Mouse (Mus musculus) heart, adult 9 months (tissue): ENCODE measurements at regions not wholly inside any gene's neighbourhood (a gene's known extent, or its start where the extent isn't known, plus 50 kb on each side); places are given as distances from the start of the nearest gene placed in this dataset.

Experiments
- DNase-seq, 2 experiments: peaks; one replicate each; pipeline ENCODE4 v3.0.0; 2022; ENCODE audit warnings: low spot score in 2 of 2

DNA sequence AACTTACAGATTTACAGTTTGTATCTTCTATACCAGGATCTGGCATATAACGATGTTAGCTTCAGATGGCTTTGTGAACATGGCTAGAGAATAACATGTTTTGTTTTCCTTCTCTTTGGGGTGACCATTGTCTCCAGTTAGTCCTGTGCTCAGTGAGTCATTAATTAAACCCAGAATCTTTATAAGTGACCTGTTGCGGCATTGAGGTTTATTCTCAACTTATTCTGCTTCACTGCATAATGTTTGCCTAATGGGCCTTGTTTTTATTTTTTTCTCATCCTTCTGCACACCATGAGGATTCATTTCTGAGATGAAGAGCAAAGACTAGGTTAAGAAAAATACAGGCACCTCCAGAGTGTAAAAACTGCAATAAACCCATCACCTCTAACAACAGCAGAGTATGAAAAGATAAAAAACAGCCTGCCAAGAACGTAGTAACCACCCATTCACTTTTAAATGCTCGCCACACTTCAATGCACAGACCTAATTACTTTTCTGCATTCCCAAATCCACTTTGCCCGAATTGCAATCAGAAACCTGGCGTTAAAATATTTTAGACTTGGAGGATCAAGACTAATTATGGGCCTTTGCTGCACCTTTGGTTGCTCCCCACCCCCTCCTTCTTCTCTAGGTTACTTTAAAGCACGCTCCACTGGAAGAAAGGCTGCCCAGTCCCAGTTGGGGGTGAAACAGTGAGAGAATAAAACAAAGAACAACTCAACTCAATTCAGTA is 381.5 kb upstream of the Nr2f1 start:
- no peak for DNase-seq

DNA sequence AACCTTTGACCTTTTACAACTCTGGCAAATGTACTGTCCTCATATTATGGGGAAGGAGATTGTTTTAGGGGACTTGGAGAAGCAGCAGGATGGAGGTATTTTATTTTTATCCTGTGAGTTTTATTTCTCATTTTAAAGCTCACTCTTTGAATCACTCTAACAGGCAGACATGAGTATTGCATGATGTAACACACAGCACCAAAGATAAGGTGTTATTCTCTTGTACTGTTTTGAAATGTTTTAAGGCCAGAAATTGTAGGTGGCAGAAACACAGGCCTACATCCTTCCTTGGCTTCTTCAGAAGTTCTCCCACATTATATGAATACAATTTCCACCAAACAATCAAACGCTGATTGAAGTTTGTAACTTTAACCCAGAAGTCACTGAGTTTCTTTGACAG is 377.9 kb upstream of the Nr2f1 start:
- no peak for DNase-seq

DNA sequence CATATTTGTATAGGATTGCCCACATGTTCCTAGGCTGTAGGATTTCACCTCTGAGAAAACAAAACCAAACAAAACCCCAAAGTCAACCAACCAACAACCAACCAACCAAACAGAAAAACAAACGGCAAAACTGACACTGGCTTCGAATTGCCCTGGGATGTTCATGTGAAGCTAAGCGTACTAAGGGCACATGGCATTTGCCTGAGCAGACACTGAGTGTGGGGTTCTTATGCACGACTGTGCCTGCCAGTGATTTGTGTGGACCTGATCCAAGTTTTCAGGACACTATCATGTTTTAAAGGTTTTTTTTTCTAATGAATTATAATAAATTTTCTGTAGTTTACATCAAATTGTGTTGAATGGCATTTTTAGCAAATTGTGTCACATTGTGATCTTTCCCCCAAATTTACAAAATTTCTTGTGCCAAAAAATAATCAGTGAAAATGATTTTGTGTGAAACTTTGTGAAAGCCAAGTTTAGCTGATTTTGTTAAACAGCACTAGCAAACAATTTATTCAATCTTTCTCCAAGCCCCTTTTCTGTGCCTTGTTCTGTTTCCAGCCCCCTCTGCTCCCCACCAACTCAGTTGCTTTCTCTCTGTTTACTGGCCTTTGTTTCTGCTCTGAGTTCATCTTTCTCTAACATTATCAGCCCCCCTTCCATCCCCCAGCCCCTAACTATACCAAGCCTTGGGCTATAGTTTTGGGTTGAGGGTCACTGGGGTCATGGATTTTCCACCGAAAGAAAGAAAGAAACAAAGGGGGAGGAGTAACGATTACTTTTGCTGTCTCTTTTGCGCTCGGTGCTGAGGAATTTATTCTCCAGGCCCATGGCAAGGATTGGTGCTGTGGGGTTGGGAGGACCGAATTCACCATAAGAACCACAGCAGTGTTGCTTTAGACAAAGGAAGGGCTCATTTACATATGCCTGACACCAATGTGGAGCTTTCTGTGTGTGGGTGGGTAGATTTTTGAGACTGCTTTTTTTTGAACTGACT is 377.0 kb upstream of the Nr2f1 start:
- no peak for DNase-seq

GRCm38 (mm10) chr13:78571093-78571492 is 371.5 kb upstream of the Nr2f1 start:
- DNase-seq, result no peak

DNA sequence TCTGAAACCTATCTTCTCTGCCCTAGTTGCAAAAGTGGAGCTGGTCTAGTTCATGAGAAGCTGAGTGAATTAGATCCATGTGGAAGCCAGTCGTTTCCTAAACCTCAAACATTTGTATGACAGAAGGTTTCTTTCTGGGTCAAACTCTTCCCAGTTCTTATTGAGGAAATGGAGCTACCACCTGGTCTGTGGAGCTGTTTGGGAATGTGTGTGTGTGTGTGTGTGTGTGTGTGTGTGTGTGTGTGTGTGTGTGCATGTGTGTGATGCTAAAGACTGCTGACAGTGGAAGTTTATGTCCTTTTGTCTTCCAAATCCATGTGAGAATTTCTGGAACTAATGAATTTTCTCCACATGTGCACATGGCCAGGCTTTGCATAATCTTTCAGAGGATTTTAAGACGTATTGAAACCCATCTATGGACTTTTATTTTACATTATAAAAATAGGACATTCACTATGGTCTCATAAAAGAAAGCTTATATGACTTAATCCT is 324.9 kb upstream of the Nr2f1 start:
- no peak for DNase-seq

GRCm38 (mm10) chr13:78520771-78521170 is 321.2 kb upstream of the Nr2f1 start:
- DNase-seq, result no peak

- DNase-seq, result no peak
Measured at GRCm38 (mm10) chr13:78520186-78520585, 320.6 kb upstream of the Nr2f1 start.

- DNase-seq, result no peak
Measured at GRCm38 (mm10) chr13:78500551-78500950, 301.0 kb upstream of the Nr2f1 start.

DNA sequence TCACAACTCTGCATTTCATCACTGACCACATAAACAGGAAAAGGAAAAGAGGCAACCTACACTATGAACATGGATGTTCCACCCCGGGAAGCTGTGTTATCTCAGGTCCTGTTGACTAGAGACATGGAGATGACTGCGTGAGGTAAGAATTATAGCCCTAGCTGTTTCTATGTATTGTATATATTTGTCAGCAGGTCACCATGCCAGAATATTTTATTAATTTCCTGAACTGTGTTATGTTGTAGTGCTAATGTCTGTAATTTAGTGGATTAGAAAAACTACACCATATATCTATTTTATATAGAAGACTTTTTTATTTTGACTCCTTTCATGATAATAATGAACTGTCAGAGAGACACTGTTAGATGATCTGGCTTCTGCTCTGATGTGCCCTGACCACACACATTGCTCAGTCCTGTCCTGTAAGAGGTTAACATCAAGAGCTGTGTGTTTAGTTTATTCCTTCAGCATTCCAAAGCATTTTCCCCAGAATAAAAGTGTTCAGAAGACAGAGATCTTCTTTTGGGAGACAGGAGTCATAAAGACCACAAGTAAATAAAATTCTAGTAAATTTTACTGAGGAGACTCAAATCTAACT is 284.3 kb upstream of the Nr2f1 start:
- DNase-seq, result no peak

- DNase-seq, result peak; percentile 64 to 70
Measured at GRCm38 (mm10) chr13:78482929-78483759, 283.6 kb upstream of the Nr2f1 start.

DNA sequence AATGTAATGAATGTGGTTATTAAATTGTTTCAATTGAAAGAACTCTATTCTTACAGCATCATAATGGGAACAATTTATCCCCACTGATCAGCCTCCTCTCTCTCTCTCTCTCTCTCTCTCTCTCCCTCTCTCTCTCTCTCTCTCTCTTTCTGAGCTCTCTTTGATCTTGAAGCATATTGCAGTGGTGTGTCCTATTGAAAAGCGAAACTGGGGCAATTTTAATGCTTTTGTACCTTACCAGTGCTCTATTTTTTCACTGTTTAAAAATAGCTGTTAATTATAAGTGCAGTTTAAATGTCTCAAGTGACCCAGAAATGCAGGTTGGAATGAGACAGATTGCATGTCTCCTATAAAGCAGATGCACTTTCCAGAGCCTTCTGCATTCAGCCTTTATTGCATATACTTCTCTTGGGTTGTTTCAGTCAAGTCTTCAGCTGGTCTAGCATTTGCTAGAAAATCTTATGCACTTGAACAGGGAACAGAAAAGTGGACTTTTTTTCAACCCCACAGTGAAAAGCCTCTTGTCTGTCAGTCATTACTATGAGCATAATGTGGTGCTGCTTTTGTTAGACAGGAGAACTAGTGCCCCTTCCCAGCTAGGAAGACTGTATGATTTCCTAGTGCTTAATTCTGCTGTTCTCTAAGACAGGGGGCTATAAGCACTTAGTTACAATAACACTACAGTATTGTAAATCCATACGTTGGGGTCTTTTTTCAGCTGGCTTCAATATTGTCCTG is 251.9 kb upstream of the Nr2f1 start:
- no peak for DNase-seq

DNA sequence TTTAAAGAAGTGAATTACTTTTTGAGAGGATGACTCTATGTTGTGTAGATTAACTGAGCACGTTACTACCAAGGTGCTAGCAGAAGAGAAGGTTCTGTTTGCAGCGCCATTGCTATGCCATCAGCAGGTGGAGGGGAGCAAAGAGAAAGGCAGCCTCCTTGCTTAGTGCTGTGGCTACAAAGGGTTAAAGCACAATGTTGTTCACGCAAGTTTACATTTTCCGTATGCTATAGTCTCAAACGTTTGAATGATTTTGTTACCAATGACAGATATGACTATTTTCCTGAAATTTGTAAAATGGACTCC is 247.1 kb upstream of the Nr2f1 start:
- no peak for DNase-seq

GRCm38 (mm10) chr13:78445891-78446725 is 246.6 kb upstream of the Nr2f1 start:
- DNase-seq, result no peak

DNA sequence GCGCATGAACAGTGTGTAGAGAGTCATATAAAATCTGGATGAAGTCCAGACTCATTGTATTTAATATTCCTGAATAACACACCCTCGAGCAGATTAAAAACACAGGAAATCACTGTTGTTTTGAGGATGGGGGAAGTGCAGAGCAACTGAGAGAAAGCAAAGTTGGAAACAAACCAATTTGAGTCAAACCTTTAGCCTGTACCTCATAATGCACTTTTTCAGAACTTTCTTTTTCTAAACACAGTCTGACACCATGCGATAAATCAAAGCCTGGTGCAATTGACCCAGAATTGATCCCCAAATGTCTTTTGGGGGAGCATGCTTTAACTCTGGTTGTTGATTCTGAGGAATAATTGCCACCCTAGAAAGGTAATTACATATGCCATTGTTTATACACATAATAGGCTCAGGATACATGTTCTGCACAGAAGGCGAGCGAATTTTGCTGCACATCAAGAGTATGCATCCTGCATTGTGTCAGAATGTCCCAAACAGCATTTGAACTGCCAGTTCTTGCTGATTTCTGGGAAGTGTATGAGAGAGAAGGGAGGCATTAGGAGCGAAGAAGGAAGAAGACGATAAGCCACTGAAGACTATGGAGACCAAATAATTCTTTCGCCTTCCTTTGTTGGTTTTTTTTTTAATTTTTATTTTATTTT is 245.3 kb upstream of the Nr2f1 start:
- no peak for DNase-seq

DNA sequence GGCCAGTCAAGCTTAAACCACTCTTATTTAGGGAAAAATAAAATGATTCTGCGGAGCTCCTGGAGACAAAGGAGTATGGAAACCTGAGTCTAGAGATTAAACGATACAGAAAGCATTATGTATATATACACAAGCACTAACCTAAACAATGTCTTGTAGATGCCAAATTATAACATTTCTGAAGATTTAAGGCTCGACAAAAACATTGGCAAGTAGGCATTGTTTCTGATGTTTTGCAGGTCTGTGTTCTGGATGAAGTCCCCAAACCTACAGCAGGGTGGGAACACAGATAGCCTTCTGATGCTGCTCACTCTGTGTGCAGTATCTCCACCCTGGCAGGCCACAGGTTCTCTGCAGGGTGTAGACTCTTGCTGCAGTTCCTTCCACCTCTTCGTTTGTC is 228.9 kb upstream of the Nr2f1 start:
- no peak for DNase-seq

DNA sequence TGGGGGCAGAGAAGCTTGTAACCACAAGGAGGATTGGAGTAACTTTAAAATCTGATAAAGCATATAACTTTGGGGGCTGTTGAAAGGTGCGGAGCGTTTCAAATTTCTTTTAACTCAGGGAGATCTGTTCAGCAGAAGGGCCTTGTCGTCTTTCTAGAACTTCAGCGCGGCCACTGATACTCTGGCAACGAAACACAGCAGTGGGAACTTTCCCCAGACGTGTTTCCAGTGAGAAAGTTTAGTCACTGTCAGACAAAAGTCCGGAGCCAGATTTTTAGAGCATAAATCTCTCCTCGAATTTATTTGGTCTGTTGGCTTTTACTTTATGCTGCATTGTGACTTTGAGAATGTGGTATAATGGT is 228.5 kb upstream of the Nr2f1 start:
- DNase-seq, result no peak

GRCm38 (mm10) chr13:78427141-78428083 is 227.9 kb upstream of the Nr2f1 start:
- DNase-seq, result no peak

GRCm38 (mm10) chr13:78426306-78426921 is 226.9 kb upstream of the Nr2f1 start:
- DNase-seq, result no peak
